Mouse (Mus musculus) limb, embryonic 12.5 days (tissue): ENCODE data around the gene Sprr1b. TPM values are rescaled to one million over a fixed set of nuclear protein-coding genes. Genes with fewer than 3 reads are reported as not detected.

Experiments
- ATAC-seq: fragments of 200-750 bp; cut with Nextera tagmentation; 2 replicates; pipeline ENCODE4 v1.8.0; 2017; ENCODE audit warnings: low read depth, moderate TSS enrichment; ENCODE audit not compliant: insufficient number of reproducible peaks, insufficient read depth, low FRiP score, low TSS enrichment
- H3K27ac ChIP-seq: fragments of 300-500 bp; sonication (generic); 2 replicates; pipeline ENCODE4 v1.5.1; 2016; ENCODE audit warnings: mild to moderate bottlenecking, moderate library complexity
- H3K27me3 ChIP-seq: fragments of 300-500 bp; sonication (generic); 2 replicates; pipeline ENCODE4 v1.6.1; 2016; ENCODE audit warnings: mild to moderate bottlenecking, moderate library complexity
- H3K36me3 ChIP-seq: fragments of 300-500 bp; sonication (generic); 2 replicates; pipeline ENCODE4 v1.6.1; 2016; ENCODE audit warnings: mild to moderate bottlenecking, moderate library complexity
- H3K4me1 ChIP-seq: fragments of 300-500 bp; sonication (generic); replicated peaks from 2 replicates; pipeline ENCODE4 v1.6.1; 2016
- H3K4me2 ChIP-seq: fragments of 300-500 bp; sonication (generic); 2 replicates; pipeline ENCODE4 v1.6.1; 2016; ENCODE audit warnings: mild to moderate bottlenecking, moderate library complexity
- H3K4me3 ChIP-seq: fragments of 300-500 bp; sonication (generic); replicated peaks from 2 replicates; pipeline ENCODE4 v1.5.1; 2016; ENCODE audit warnings: mild to moderate bottlenecking
- H3K9ac ChIP-seq: fragments of 300-500 bp; sonication (generic); replicated peaks from 2 replicates; pipeline ENCODE4 v1.6.1; 2016; ENCODE audit warnings: mild to moderate bottlenecking, moderate library complexity
- H3K9me3 ChIP-seq: fragments of 300-500 bp; sonication (generic); 2 replicates; pipeline ENCODE4 v1.6.1; 2016; ENCODE audit warnings: mild to moderate bottlenecking, moderate library complexity
- WGBS: fragments of 180-500 bp; shearing (Covaris S2); methylation state at CpG from one replicate; pipeline ENCODE4 v1.1.7; 2016; 5-methylcytosine and 5-hydroxymethylcytosine counted together
- polyA plus RNA-seq: library from polyadenylated mRNA; unstranded; fragments of >200 nt; fragmentation: Nextera tagmentation; extraction: Ambion mirVana; gene quantifications from 2 replicates; pipeline ENCODE4 v1.2.1, GENCODE M21; 2016

Sprr1b gene
- polyA plus RNA-seq, 1 experiment from 2014 or later, result not detected

- Histone ChIP-seq H3K36me3 (no peaks in the 10 kb centered on the region), H3K9ac (no peak within 1 kb of the TSS), H3K9me3 (no peaks in the 10 kb centered on the region), H3K27ac (no peak within 1 kb of the TSS), H3K4me1 (no peaks in the 10 kb centered on the region), H3K27me3 (no peaks in the 10 kb centered on the region), H3K4me2 (no peak within 1 kb of the TSS), H3K4me3 (no peak within 1 kb of the TSS)
- no peak for ATAC-seq
- 93% methylated on average over 2 of the region's 2 CpGs for WGBS
Measured at GRCm38 (mm10) chr3:92417782-92418181, 20.8 kb downstream of the Sprr1b start, which contains the start of gene Sprr2j-ps. TSS of gene Sprr2j-ps (plus strand) at chr3:92418082.

- 94% methylated on average over 2 of the region's 2 CpGs for WGBS
- Histone ChIP-seq H3K4me1 (no peaks in the 10 kb centered on the region), H3K9ac (no peak within 1 kb of the TSS), H3K4me3 (no peak within 1 kb of the TSS), H3K4me2 (no peak within 1 kb of the TSS), H3K27ac (no peak within 1 kb of the TSS), H3K9me3 (no peaks in the 10 kb centered on the region), H3K27me3 (no peaks in the 10 kb centered on the region), H3K36me3 (no peaks in the 10 kb centered on the region)
- no peak for ATAC-seq
Measured at GRCm38 (mm10) chr3:92407691-92408090, 30.9 kb downstream of the Sprr1b start, which contains the start of gene Sprr2i. TSS of gene Sprr2i (plus strand) at chr3:92407991.

GRCm38 (mm10) chr3:92394301-92394700 is 44.3 kb downstream of the Sprr1b start:
- H3K27ac ChIP-seq, result no peak overlapping the region
- H3K9me3 ChIP-seq, result no peaks in the 10 kb centered on the region
- no peak overlapping the region for H3K9ac ChIP-seq
- no peak overlapping the region for H3K4me2 ChIP-seq
- no peaks in the 10 kb centered on the region for H3K27me3 ChIP-seq
- no peak overlapping the region for H3K4me3 ChIP-seq
- WGBS, result 61% methylated on average over 1 of the region's 1 CpGs
- H3K36me3 ChIP-seq, result no peaks in the 10 kb centered on the region
- no peak for ATAC-seq
- no peaks in the 10 kb centered on the region for H3K4me1 ChIP-seq

Other genes starting within 250 kb of the Sprr1b start
- gene Sprr2a1, start 223.0 kb downstream of the Sprr1b start, polyA plus RNA-seq, result not detected in 2 replicates
- 0.90 and 1.0 TPM in 2 replicates for gene Sprr2a2, start 222.9 kb downstream of the Sprr1b start, polyA plus RNA-seq
- not detected in 2 replicates for gene Sprr2a3, start 153.4 kb downstream of the Sprr1b start, polyA plus RNA-seq
- gene Sprr2b, start 122.2 kb downstream of the Sprr1b start, polyA plus RNA-seq, result not detected in 2 replicates
- gene Sprr2d, start 99.6 kb downstream of the Sprr1b start, polyA plus RNA-seq, result not detected in 2 replicates
- gene Sprr2e, start 86.6 kb downstream of the Sprr1b start, polyA plus RNA-seq, result not detected in 2 replicates
- not detected in 2 replicates for gene Sprr2f, start 73.6 kb downstream of the Sprr1b start, polyA plus RNA-seq
- not detected in 2 replicates for gene Sprr2h, start 53.1 kb downstream of the Sprr1b start, polyA plus RNA-seq
- not detected in 2 replicates for gene Sprr2i, start 30.8 kb downstream of the Sprr1b start, polyA plus RNA-seq
- gene Sprr2j-ps, start 20.7 kb downstream of the Sprr1b start, polyA plus RNA-seq, result not detected in 2 replicates
- 6.4 and 7.6 TPM in 2 replicates for gene Gm9774, start 9.4 kb downstream of the Sprr1b start, polyA plus RNA-seq
- gene Sprr2k, start 6.2 kb downstream of the Sprr1b start, polyA plus RNA-seq, result not detected in 2 replicates
- not detected in 2 replicates for gene Sprr3, start 19.9 kb upstream of the Sprr1b start, polyA plus RNA-seq
- gene Sprr1a, start 47.1 kb upstream of the Sprr1b start, polyA plus RNA-seq, result not detected in 2 replicates
- not detected in 2 replicates for gene Sprr4, start 61.7 kb upstream of the Sprr1b start, polyA plus RNA-seq
- gene 2310046K23Rik, start 95.7 kb upstream of the Sprr1b start, polyA plus RNA-seq, result not detected in 2 replicates
- gene Ivl, start 134.9 kb upstream of the Sprr1b start, polyA plus RNA-seq, result 0.18 TPM in 1 of 2 replicates, not detected in the other
- not detected in 2 replicates for gene Smcp, start 150.2 kb upstream of the Sprr1b start, polyA plus RNA-seq
- gene 2210017I01Rik, start 168.7 kb upstream of the Sprr1b start, polyA plus RNA-seq, result not detected in 2 replicates
- gene Lce6a, start 182.9 kb upstream of the Sprr1b start, polyA plus RNA-seq, result not detected in 2 replicates
- not detected in 2 replicates for gene Lce1a1, start 209.5 kb upstream of the Sprr1b start, polyA plus RNA-seq
- gene Lce1b, start 218.1 kb upstream of the Sprr1b start, polyA plus RNA-seq, result not detected in 2 replicates
- gene Lce1a2, start 231.5 kb upstream of the Sprr1b start, polyA plus RNA-seq, result not detected in 2 replicates
- gene Lce1c, start 240.5 kb upstream of the Sprr1b start, polyA plus RNA-seq, result not detected in 2 replicates
- not detected in 2 replicates for gene Lce1d, start 248.4 kb upstream of the Sprr1b start, polyA plus RNA-seq